Mouse (Mus musculus) MEL-GATA-1-ER (cell line): ENCODE measurements around the gene Tns1.

Experiments
- DNase-seq: peaks from one replicate; pipeline ENCODE4 v3.0.0-alpha.2; 2012; ENCODE audit warnings: low read depth; ENCODE audit errors: extremely low read depth

Tns1 gene

DNA sequence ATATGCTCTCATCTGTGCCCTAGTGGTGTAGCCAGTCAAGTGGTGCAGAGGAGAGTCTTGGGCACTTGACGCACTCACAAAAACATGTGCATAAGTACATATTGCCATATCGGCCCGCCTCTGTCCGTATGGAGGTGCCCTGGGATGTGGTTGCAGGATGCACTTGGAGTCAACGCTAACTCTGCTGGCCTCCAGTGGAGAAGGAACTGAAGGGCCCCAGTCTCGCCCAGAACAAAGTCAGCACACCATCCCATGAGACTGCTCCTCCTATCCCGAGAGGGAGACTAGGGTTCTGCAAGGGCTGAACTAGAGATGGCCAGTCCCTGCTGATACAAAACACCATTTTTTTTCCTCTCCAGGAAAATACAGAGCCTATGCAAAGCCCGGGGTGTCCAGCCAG is 1.0 kb downstream of the Tns1 start:
- DNase-seq, result no peak

DNA sequence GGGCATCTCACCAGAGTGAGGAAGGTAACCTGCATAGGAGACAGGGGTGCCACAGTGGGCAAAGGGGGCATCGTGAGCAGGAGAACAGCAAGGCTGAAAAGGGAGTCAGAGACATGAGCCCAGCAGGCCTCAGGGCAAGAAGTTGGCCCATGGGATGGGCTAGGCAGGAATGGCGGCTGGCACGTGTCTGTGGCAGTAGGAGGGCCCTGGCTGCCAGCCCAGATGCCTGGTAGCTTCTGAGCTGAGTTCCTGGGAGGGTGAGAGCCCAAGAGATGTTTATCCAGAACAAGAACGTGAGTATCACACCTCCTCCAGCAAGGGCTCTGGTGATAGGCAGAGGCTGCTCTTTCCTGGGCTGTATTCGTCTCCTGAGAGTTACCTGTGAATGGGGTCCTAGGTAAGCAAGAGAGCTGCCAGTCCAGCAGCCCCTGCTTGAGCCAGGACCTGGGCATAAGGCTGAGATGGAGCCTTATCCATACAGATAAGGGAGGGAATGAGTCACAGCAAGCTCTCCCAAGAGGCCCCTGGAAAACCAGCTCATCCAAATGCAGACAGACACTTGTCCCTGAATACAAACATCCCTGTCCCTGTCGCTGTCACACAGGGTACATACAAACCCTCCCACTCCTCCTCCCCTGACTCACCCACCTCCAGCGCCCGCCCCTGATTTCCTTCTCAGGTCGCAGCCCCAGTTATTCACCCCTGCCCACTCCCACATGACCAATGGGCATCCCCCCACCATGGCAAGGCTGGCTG is 2.2 kb downstream of the Tns1 start:
- no peak for DNase-seq

DNA sequence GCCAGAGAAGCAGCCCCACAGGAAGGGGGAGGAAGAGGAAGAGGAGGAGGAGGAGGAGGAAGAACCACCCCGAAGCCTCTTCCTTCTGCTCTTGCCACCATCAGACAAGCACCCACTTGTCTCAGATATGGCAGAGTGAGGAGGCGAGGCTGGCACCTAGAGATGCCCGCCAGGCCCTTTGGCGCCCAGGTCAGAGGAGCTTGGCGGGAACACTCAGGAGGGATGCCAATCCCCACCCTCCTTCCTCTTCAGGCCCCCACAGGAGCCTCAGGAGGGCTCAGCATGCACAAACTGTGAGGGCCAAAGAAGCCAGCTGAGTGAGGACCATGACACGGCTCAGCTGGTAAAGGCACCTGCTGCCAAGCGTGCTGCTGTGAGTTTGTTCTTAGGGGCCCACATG is 3.1 kb downstream of the Tns1 start:
- DNase-seq, result no peak

DNA sequence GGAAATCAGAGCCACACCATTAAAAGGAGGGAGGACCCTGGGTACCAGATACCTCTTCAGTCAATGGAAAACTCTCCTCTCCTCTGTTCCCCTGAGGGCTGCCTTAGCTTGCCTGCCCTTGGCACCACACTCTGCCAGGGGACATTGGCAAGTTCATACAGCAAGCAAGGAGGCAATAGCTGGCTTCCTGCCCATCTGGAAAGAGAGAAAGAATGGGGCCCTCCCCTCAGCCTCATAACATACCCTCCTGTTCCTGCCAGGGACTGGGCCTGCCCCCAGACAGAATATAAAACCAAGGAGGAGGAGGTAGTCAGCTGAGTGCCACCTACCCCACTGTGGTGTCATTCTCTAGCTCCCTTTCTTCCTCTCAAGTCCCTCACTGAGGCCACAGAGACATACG is 5.1 kb downstream of the Tns1 start:
- DNase-seq, result no peak

DNA sequence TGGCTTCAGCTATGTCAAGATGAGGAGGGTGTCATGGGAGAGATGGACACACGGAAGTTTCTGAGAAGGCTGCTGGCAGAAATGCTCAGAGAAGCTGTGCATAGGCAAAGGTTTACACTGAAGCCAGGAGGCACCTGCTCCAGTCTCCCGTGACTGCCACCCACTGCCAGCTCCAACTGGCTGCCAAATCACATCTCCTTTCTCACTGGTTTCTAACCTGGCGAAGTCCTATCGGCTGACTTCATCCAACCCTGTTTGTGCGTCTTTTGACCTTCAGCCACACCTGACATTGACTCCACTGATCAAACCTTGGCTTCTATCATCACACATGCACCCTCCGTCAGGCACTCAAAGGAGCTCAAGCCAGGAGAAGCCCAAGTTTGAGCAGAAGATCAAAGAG is 6.4 kb downstream of the Tns1 start:
- DNase-seq, result no peak

DNA sequence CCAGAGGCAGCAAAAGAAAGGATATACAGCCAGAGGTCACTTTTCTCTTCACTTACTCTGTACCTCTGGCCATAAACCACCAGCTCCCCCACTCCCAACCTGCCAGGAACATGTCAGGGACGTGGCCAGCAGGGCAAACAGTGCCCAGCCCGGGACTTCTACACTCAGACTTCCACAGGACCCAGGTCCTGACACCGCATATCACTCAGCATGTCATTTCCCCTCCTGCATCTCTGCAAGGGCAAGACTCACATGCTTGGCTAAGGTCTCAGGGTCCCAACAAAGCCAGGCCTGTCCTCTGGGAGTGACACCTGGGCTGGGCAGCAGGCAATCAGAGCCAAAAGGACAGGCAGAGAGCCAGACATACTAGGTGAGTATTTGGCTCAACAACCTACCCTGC is 11.2 kb downstream of the Tns1 start:
- DNase-seq, result no peak

DNA sequence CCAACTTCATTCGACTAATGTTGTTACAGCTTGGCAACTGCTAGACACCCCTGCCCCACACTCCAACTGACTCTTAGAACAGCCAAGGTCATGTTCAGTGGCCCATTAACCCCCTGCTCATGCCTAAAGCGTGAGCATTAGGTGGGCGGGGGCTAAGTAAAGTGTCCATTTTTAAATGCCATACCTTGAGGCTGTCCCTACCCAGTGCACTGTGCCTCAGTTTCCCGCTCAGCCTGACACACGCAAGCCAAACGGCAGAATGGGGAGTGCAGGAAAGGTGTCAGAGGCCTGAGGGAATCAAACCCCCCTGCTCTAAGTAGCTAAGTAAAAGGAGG is 12.6 kb downstream of the Tns1 start:
- no peak for DNase-seq

DNA sequence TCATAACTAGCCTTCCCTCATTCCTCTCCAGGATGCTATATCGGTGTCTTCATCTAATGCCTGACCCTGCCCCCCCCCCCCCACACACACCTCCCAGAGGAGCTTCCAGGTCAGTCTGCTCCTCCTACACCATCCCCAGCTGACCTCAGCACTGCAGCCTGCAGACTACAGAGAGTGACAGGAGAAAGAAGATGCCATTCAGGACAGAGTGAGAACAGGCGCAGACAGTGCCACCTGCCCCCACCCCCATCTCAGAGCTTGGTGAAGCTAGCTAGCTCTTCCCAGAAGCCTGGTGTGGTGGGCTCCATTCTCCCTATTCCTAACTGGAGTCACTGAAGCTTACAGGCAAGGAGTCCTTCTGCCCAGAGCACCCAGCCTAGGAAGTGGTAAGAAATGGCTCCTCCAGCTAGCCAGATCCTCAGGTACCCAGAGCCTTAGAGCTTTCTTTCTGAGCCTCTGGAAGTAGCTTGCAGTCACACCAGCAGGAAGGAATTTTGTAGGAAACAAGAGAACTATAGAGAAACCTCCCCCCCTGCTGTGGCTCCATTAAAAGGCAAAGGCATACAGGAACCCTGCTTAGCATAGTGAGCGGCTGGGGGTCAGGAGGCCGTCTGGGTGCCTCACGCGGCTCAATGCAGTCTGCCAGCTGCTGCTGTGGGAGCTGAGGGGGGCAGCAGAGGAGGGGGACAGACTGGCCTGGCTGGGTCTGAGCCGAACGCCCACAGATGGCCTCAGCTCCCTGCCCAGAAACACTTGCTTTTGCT is 13.1 kb downstream of the Tns1 start:
- DNase-seq, result no peak

DNA sequence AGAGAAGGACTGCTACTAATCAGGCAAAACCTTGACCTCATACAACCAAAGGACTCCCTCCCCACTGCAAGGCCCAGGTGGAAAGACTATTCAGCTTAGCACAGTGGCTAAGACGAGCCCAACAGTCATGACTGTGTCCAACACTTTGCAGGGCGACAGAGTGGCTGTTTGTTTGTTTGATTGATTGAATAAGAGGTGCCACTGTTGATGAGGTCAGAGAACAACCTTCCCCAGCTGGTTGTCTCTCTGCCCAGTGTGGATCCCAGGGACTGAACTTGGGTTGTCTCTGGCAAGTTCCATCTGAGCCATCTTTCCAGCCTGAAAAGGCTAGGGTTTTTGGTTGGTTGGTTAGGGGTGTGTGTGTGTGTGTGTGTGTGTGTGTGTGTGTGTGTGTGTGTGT is 14.6 kb downstream of the Tns1 start:
- no peak for DNase-seq

DNA sequence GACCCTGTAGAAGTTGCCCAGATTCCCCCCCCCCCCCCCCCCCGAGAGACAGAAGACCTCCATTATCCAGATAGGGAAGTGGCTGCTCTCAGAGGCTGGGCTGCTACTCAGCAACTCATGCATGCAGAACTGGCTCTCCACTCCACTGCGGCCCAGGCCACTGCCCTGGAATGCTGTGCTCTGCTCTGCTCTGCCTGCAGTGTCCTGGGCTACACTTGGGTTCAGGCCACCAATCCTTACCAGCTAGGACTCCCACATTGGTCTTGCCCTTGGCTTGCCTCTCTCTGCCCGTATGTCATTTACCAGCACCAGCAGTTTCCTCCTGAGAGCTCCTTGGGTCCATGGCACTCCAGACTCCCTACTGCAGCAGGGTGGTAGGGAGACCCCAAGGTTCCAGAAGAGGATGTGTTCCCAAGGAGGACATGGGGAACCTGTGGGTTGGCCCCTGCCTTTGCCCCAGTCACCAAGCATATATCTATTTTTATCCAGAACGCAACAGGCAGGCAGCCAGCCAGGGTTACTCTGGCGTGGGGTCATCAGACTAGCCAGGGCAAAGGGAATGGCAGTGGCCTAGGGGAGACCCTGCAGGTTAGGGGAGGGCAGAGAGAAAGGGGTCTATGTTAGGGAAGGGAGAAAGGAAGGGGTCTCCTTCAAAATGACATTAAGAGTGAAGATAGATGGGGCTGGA is 16.2 kb downstream of the Tns1 start:
- no peak for DNase-seq

DNA sequence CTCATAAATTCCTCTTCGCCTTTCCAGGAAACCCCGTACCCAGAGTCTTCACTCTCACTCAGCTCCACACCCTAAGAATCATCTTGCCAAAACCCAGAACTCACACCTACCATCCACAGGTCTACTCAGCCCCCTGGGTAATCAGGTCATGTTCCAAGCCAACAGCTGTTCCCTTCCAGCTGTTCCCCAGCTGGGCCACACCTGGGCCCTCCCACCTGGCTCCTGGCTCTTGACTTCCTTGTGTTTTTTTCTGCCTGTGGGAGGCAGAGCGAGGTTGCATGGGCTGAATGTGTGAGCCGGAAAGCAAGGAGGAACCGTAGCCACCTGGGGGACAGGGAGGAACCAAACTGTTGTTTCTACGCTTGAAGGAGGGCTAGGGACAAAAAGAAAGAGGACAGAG is 18.0 kb downstream of the Tns1 start:
- DNase-seq, result no peak

DNA sequence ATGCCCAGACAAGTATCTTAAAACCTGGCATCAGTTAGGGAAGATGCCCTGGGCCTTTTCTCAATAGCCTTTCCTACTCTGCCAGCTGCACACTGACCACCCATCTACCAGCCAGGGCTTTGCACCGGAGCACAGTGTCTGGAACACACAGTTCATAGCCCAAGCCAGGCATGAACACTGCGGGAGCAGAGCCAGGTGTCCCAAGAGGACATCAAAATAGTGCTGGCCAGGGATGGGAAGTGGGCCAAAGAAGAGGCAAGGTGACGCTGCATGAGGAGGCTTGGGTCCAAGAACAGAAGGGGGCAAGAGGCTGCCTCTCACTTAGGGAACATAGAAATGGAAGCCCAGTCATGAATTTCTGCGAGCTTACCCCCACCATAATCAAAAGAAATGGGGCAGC is 18.6 kb downstream of the Tns1 start:
- DNase-seq, result no peak

DNA sequence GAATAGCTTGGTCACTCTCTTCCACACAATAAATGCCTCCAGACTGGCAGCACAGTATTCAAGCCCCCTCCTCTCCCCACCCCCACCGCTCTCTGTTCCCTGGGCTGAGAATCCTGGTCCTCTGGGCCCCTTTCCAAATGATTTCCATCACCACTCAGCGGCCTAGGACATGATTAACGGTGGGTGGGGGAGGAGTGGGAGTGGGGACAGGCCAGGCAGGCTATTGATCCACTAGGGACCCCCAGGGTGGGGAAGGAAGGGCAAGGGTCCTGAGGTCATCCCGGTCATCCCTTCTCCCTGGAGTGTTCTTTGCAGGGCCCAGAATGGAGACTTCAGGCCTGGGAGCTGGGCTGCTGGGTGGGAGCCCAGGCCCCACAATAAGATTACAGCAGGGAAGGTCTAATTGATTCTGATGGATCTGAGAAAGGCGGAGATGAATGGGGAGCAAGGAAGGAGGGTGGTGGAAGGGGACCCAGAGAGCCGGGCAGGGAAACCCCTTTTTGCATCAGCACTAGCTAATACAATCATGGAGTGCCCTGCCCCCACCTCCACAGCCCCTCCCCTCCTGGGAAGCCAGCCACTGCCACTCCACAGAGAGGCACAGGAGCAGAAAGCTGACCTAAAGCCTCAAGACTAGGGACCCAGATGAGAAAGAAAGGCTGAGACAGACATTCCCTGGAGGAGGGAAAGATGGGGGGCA is 20.4 kb downstream of the Tns1 start:
- DNase-seq, result no peak

DNA sequence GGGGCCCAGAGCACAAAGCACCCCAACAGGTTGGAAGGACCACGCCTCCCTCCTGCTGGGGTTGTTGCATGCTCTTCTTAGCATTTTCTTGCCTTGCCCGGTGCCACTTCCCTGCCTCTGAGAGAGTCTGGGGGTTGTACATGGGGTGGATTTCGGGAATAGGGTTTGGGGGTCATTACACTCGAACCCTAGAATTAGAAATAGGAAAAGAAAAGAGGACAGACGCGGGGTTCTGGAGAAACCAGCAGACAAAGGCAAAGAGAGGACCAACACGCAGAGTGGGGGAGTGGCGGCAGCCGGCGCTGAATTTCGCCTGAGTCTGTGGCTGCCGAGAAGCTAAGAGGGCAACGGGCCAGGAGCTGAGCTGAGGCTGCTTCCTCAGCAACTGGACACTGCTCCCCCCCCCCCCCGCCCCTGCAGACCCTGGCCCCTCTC is 25.2 kb downstream of the Tns1 start:
- DNase-seq, result no peak

DNA sequence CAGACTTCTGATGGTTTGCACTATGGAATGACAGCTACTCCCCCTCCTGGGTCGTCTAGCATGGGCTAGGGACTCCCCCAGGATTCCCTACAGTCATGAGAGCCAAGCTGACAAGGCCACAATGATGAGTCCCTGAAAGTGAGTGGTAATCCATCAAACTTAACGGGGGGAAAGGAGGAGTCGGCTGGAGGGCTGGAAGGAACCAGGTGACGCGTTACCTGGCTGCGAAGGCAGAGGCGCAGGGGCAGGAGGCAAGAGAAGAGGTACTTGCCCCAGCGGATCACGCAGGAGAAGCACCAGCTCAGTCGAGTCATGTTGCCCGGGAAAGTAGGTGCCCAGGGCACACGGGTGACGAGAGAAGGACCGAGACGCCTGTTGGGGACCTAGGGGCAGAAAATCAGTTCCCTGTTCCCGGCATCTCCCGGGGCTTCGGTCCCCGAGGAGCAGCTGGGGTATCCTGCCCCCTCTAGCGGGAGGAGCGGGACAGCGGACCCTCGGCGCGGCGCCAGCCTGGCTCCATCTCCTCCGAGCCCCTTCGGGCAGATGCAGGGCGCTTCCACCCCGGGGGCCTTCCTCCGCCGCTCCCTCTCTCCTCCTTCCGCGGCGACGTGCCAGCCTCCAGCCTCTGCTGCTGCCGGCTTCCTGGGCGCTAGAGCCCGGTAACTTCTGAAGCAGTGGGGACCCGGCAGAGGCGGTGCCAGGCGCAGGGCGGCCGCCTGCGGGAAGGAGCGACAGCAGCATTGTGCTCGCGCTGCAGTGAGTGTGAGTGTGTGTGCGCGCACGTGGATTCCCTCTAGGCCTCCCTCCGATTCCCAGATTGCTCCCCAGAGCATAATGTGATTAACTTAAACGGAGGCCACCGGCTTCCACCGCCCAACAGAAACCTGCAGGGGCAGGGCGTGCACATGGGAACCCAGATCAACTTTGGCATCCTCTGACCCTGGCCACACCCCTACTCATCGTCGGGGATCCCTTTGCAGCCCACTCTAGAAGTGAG is 25.9 kb downstream of the Tns1 start:
- DNase-seq, result no peak

DNA sequence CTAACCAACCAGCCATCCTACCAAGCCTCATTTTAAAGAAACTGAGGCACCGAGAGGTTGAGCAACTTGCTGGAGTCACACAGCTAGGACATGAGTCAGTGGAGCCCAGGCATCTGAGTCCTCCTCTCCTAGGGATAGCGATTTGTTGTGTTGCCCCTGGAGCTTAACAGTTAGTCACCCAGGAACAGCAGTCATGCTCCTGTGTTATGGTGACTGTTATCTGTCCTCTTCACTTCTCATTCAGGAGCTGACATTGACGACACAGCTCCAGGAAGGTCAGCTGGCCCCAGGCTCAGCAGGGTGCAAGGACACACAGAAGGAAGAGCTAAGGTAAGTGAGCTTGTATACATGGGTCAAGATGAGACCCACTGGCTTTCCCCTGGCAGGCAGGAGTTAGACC is 28.5 kb downstream of the Tns1 start:
- no peak for DNase-seq

DNA sequence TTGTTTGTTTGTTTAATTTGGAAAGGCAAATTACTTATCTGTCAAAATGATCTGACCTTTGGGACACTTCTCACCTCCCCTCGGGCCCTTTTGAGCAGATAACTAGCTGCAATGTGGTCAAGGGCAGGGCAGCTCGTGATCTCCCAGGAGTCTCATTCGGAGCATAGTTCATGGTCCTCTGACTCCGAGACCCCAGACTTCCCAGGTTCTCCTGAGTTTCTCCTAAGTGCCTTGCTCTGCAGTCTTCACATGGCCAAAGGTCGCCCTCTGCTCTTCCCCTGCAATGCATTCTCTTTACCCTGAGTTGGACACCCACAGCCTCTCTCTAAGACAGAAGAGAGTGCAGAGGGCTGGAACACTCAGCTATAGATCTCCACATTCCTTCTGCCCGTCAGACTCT is 29.0 kb downstream of the Tns1 start:
- DNase-seq, result no peak

DNA sequence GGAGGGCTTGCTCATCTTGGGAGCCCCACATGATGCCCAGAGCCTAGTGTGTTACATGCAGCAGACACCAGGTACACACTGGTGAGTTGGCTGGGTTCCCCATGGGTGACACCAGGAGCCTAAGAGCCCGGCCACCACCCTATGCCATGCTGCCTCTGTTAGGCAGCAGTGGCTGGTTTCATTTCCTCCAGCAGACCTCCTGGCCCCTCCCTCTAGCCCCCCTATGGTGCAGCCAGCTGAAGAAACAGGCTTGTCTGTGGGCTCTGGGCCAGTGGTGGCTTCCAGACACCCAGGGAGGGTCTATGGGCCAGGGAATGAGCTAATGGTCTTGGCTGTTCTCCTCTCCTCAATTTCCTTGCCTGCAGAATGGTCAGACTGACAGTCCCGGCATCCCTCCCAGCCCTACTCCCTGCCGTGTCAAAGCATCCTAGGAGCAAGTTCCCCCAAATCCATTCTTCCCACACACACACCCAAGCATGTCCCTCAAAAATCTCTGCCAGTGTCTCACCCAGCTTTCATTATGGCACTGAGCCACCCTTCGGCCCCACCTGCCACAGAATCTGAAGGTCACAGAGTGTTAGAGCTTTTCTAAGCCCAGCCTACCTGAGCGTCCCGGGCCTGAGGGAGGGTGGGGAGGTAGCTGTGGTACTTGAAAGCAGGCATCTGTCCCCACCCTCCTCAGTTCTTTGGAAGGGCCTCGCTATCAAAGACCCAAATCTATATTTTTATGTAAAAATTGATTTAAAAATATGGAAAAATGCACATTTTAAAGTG is 29.6 kb downstream of the Tns1 start:
- DNase-seq, result no peak

DNA sequence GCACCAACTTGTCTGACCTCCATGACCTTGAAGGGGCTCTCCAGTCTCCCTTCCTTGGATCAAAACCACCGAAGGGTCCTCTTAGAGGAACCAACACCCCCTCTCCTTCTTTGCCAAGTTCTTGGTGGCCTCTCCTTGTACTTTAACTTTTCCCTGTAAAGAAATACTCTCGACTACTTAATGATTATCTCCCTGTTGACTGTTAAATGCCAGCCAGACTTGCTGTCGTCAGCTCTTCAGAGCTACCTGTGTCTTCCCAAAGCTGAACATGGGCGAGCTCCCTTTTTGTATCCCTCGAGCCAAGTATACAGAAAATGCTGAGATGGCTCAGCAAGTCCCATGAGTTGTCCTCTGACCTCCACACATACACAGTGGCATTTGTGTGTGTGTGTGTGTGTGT is 30.8 kb downstream of the Tns1 start:
- no peak for DNase-seq

DNA sequence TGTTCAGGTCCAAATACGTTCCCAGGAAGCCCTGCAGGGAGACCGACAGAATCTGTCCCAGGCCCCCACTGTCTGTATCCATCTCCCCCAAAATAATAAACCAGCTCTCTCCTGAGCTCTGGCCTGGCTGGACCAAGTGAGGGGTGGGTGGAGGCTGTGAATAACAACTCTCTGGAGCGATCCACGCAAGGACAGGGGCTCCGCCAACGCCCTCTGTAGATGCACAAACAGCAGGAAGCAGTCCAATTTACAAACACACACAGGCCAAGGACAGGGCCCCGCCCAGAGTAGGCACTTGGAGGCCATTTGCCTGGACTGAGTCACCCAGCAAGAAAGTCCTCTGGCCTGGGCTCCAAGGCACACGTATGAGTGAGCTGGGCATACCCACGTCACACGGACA is 32.0 kb downstream of the Tns1 start:
- no peak for DNase-seq
